Mouse (Mus musculus) lung, embryonic 14.5 days (tissue): ENCODE results near the gene Herc3. TPM values are rescaled to one million over a fixed set of nuclear protein-coding genes. Genes with fewer than 3 reads are reported as not detected.

ENCODE experiments used
- ATAC-seq: fragments of 200-750 bp; cut with Nextera tagmentation; 2 replicates; pipeline ENCODE4 v1.8.0; 2017; ENCODE audit warnings: mild to moderate bottlenecking, moderate TSS enrichment, moderate library complexity; ENCODE audit not compliant: insufficient read depth
- DNase-seq: peaks from one replicate; pipeline ENCODE4 v3.0.0-alpha.2; 2015
- H3K27ac ChIP-seq: fragments of 300-500 bp; sonication (generic); 2 replicates; pipeline ENCODE4 v1.5.1; 2014; ENCODE audit warnings: low read depth, mild to moderate bottlenecking, moderate library complexity
- H3K27me3 ChIP-seq: fragments of 300-500 bp; sonication (generic); 2 replicates; pipeline ENCODE4 v1.6.1; 2014; ENCODE audit warnings: low read length, control low read depth; ENCODE audit not compliant: insufficient read depth
- H3K36me3 ChIP-seq: fragments of 300-500 bp; sonication (generic); 2 replicates; pipeline ENCODE4 v1.6.1; 2014; ENCODE audit warnings: control low read depth; ENCODE audit not compliant: insufficient read depth
- H3K4me1 ChIP-seq: fragments of 300-500 bp; sonication (generic); 2 replicates; pipeline ENCODE4 v1.6.1; 2014; ENCODE audit warnings: antibody characterized with exemption, control low read depth; ENCODE audit not compliant: insufficient read depth
- H3K4me2 ChIP-seq: fragments of 300-500 bp; sonication (generic); 2 replicates; pipeline ENCODE4 v1.6.1; 2014; ENCODE audit warnings: mild to moderate bottlenecking
- H3K4me3 ChIP-seq: fragments of 300-500 bp; sonication (generic); 2 replicates; pipeline ENCODE4 v1.5.1; 2014; ENCODE audit warnings: low read depth, low read length
- H3K9ac ChIP-seq: fragments of 300-500 bp; sonication (generic); 2 replicates; pipeline ENCODE4 v1.6.1; 2014
- H3K9me3 ChIP-seq: fragments of 300-500 bp; sonication (generic); 2 replicates; pipeline ENCODE4 v1.6.1; 2016; ENCODE audit warnings: low read depth, low read length, control low read depth
- CTCF ChIP-seq: IDR thresholded peaks from 2 replicates; pipeline ENCODE4 v1.5.1; 2016; ENCODE audit warnings: antibody characterized with exemption, low read depth
- WGBS: fragments of 180-500 bp; shearing (Covaris S2); extraction: QIAGEN DNeasy Blood & Tissue Kit; methylation state at CpG from one replicate; pipeline ENCODE4 v1.1.7; 2014; 5-methylcytosine and 5-hydroxymethylcytosine counted together
- polyA plus RNA-seq: library from polyadenylated mRNA; unstranded; fragments of >200 nt; fragmentation: Nextera tagmentation; extraction: Ambion mirVana; gene quantifications from 2 replicates; pipeline ENCODE4 v1.2.1, GENCODE M21; 2014

Gene Herc3
- polyA plus RNA-seq, 1 experiment from 2014 or later, result 9.7 TPM

GRCm38 (mm10) chr6:58916498-58916897 is 85.2 kb downstream of the Herc3 start:
- no peak overlapping the region for H3K27ac ChIP-seq
- no peaks in the 10 kb centered on the region for H3K36me3 ChIP-seq
- 74% methylated on average over 5 of the region's 5 CpGs for WGBS
- no peak for DNase-seq
- no peaks in the 10 kb centered on the region for H3K27me3 ChIP-seq
- TF ChIP-seq CTCF, result no peak
- no peak overlapping the region for H3K4me3 ChIP-seq
- H3K4me2 ChIP-seq, result no peak overlapping the region
- no peak for ATAC-seq
- no peaks in the 10 kb centered on the region for H3K9me3 ChIP-seq
- no peaks in the 10 kb centered on the region for H3K4me1 ChIP-seq
- H3K9ac ChIP-seq, result no peak overlapping the region

GRCm38 (mm10) chr6:58920735-58921134 is 89.5 kb downstream of the Herc3 start:
- no peak overlapping the region for H3K4me3 ChIP-seq
- no peak for TF ChIP-seq CTCF
- no peak for DNase-seq
- H3K9ac ChIP-seq, result no peak overlapping the region
- no peak overlapping the region for H3K27ac ChIP-seq
- no peaks in the 10 kb centered on the region for H3K4me1 ChIP-seq
- ATAC-seq, result no peak
- H3K9me3 ChIP-seq, result no peaks in the 10 kb centered on the region
- H3K36me3 ChIP-seq, result no peaks in the 10 kb centered on the region
- no peaks in the 10 kb centered on the region for H3K27me3 ChIP-seq
- WGBS, result 70% methylated on average over 6 of the region's 6 CpGs
- H3K4me2 ChIP-seq, result no peak overlapping the region

- no peaks in the 10 kb centered on the region for H3K27me3 ChIP-seq
- WGBS, result 43% methylated on average over 3 of the region's 3 CpGs
- no peaks in the 10 kb centered on the region for H3K36me3 ChIP-seq
- peak; percentile 41 for TF ChIP-seq CTCF
- H3K9me3 ChIP-seq, result no peaks in the 10 kb centered on the region
- H3K4me2 ChIP-seq, result no peak overlapping the region
- H3K9ac ChIP-seq, result no peak overlapping the region
- no peak overlapping the region for H3K27ac ChIP-seq
- DNase-seq (peak; percentile 46), ATAC-seq (no peak; the same call in 1 of the 2 replicates)
- H3K4me3 ChIP-seq, result no peak overlapping the region
- no peaks in the 10 kb centered on the region for H3K4me1 ChIP-seq
Observed at GRCm38 (mm10) chr6:58921623-58922022, 90.4 kb downstream of the Herc3 start.

GRCm38 (mm10) chr6:58922511-58922910 is 91.2 kb downstream of the Herc3 start:
- Histone ChIP-seq H3K9ac (no peak overlapping the region), H3K27me3 (no peaks in the 10 kb centered on the region), H3K4me2 (no peak overlapping the region), H3K9me3 (no peaks in the 10 kb centered on the region), H3K4me1 (no peaks in the 10 kb centered on the region), H3K4me3 (no peak overlapping the region), H3K27ac (no peak overlapping the region), H3K36me3 (no peaks in the 10 kb centered on the region)
- ATAC-seq (no peak), DNase-seq (no peak)
- 72% methylated on average over 5 of the region's 5 CpGs for WGBS
- TF ChIP-seq CTCF, result no peak

- Histone ChIP-seq H3K4me3 (no peak overlapping the region), H3K9me3 (no peaks in the 10 kb centered on the region), H3K36me3 (no peaks in the 10 kb centered on the region), H3K4me1 (no peaks in the 10 kb centered on the region), H3K27ac (no peak overlapping the region), H3K4me2 (no peak overlapping the region), H3K27me3 (no peaks in the 10 kb centered on the region), H3K9ac (no peak overlapping the region)
- 69% methylated on average over 2 of the region's 2 CpGs for WGBS
- no peak for ATAC-seq
- no peak for TF ChIP-seq CTCF
- no peak for DNase-seq
Observed at GRCm38 (mm10) chr6:58927881-58928280, 96.6 kb downstream of the Herc3 start.

GRCm38 (mm10) chr6:58929911-58930431 is 98.7 kb downstream of the Herc3 start:
- Histone ChIP-seq H3K36me3 (no peaks in the 10 kb centered on the region), H3K4me2 (no peak overlapping the region), H3K27ac (no peak overlapping the region), H3K27me3 (no peaks in the 10 kb centered on the region), H3K4me1 (no peaks in the 10 kb centered on the region), H3K4me3 (no peak overlapping the region), H3K9ac (no peak overlapping the region), H3K9me3 (no peaks in the 10 kb centered on the region)
- WGBS, result 79% methylated on average over 9 of the region's 9 CpGs
- DNase-seq, result no peak
- ATAC-seq, result no peak
- TF ChIP-seq CTCF, result no peak

- Histone ChIP-seq H3K9ac (no peak overlapping the region), H3K27ac (no peak overlapping the region), H3K4me2 (no peak overlapping the region), H3K27me3 (no peaks in the 10 kb centered on the region), H3K4me1 (no peaks in the 10 kb centered on the region), H3K9me3 (no peaks in the 10 kb centered on the region), H3K36me3 (no peaks in the 10 kb centered on the region), H3K4me3 (no peak overlapping the region)
- ATAC-seq (no peak), DNase-seq (no peak)
- TF ChIP-seq CTCF, result no peak
- 72% methylated on average over 4 of the region's 4 CpGs for WGBS
Observed at GRCm38 (mm10) chr6:58931149-58931548, 99.9 kb downstream of the Herc3 start.

- no peak overlapping the region for H3K9ac ChIP-seq
- H3K9me3 ChIP-seq, result no peaks in the 10 kb centered on the region
- H3K27me3 ChIP-seq, result no peaks in the 10 kb centered on the region
- no peak overlapping the region for H3K4me2 ChIP-seq
- DNase-seq (no peak), ATAC-seq (no peak)
- H3K36me3 ChIP-seq, result no peaks in the 10 kb centered on the region
- H3K27ac ChIP-seq, result no peak overlapping the region
- no peak for TF ChIP-seq CTCF
- no peaks in the 10 kb centered on the region for H3K4me1 ChIP-seq
- WGBS, result 76% methylated on average over 12 of the region's 12 CpGs
- H3K4me3 ChIP-seq, result no peak overlapping the region
Observed at GRCm38 (mm10) chr6:58932515-58933188, 101.4 kb downstream of the Herc3 start.
